Mouse (Mus musculus): ENCODE data around the gene Spats2l. TPM values are rescaled to one million over a fixed set of nuclear protein-coding genes. Genes with fewer than 3 reads are reported as not detected.

Spats2l gene
- total and polyA plus RNA-seq, 2 experiments from 2014 or later: 34.8 to 80.4 TPM

DNA sequence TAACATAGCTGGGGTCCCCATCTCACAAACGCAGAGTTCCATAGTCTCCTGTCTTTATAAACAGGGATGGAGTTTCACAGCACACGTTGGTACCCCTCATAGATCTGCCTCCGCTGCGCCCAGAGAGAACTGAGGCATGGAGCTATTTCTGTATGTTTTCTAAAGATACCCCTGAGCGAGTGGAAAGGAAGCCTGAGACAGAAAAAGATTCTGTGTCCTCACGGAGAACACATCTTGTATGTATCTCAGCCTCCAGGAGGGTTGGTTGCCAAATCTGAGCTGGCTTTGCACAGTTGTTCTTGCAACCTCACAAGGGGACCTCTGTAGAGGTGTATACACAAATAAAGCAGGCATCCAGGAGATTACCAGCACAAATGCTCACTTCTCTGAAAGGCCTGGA, 105.0 kb downstream of the Spats2l start:
- H3K4me3 ChIP-seq (ENCODE audit: low read depth, low read length): no peak overlapping the region
- no peaks in the 10 kb centered on the region for H3K27me3 ChIP-seq (ENCODE audit: insufficient read depth, low read length)
- no peak overlapping the region for H3K27ac ChIP-seq (ENCODE audit: low read depth, low read length)
- no peak for ATAC-seq (ENCODE audit: low FRiP score)
- H3K4me2 ChIP-seq (ENCODE audit: low read depth, low read length, poor library complexity, severe bottlenecking): no peak overlapping the region
- TF ChIP-seq CTCF (IDR thresholded peaks at IDR 0.05): no peak
- no peaks in the 10 kb centered on the region for H3K9me3 ChIP-seq (ENCODE audit: low read length)
- WGBS: 86% methylated on average over 6 of the region's 6 CpGs
- no peak for DNase-seq (ENCODE audit: low spot score)
- 0 out of 2 replicates have a peak, but pooled peaks cover 4% of the 10 kb centered on the region for H3K4me1 ChIP-seq (ENCODE audit: insufficient read depth, low read length)
- H3K36me3 ChIP-seq (ENCODE audit: insufficient read depth, low read length): no peaks in the 10 kb centered on the region
- H3K9ac ChIP-seq (replicated peaks; ENCODE audit: low read length, poor library complexity, severe bottlenecking): no peak overlapping the region

DNA sequence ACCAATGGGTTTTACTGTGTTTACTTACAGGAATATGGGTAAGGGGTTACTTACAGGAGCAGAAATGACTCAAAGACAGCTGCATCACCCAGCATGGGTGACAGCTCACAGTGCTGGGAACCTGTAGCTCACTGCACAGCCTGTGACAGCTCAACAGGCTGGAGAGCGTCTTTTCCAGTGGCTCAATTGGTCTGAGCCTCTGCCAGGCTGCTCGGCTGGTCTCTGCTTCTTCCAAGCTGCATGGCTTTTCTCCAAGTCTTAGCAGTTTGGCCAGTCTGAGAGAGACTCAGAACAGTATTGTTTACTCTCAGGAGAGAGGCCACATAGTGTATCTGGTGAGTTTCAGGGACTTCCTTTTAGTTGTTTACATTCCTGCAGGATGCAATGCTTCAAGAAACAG, 110.9 kb downstream of the Spats2l start:
- 63% methylated on average over 2 of the region's 2 CpGs for WGBS

DNA sequence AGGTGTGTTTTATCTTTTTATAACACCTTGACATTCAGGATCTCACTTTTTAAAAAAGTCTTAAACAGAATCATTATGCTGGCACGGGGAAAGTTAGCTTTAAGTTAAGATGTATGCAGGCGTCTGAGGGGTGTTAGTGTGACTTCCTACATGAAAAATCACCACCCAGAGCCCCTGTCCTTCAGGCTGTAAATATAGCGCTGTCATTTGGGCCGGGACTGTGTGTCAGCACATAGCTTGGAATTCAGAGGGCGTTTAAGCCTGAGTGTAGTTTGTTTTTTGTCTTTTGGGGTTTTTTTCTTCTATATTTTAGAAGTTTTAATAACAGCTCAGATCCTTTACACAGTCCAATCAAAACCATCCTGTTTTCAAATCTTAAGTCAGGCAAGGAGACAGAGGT, 115.8 kb downstream of the Spats2l start:
- no peak for TF ChIP-seq CTCF (IDR thresholded peaks at IDR 0.05)
- Histone ChIP-seq H3K27me3 (ENCODE audit: insufficient read depth, low read length) (no peaks in the 10 kb centered on the region), H3K36me3 (ENCODE audit: insufficient read depth, low read length) (peaks cover 14% of the 10 kb centered on the region), H3K9me3 (ENCODE audit: low read length) (no peaks in the 10 kb centered on the region), H3K4me3 (ENCODE audit: low read depth, low read length) (no peak overlapping the region), H3K4me1 (ENCODE audit: insufficient read depth, low read length) (no peaks in the 10 kb centered on the region), H3K27ac (ENCODE audit: low read depth, low read length) (no peak overlapping the region), H3K9ac (replicated peaks; ENCODE audit: low read length, poor library complexity, severe bottlenecking) (no peak overlapping the region), H3K4me2 (ENCODE audit: low read depth, low read length, poor library complexity, severe bottlenecking) (no peak overlapping the region)
- WGBS: 50% methylated on average over 5 of the region's 5 CpGs
- DNase-seq (ENCODE audit: low spot score): no peak
- ATAC-seq (ENCODE audit: low FRiP score): no peak

More for the DNA sequence above, 110.9 kb downstream of the Spats2l start:
- peak; percentile 62 for DNase-seq (ENCODE audit: low spot score)
- 0 out of 2 replicates have a peak, but pooled peaks have one; percentile 10 for ATAC-seq (ENCODE audit: low FRiP score)
- no peak for TF ChIP-seq CTCF (IDR thresholded peaks at IDR 0.05)
- Histone ChIP-seq H3K27ac (ENCODE audit: low read depth, low read length) (no peak overlapping the region), H3K36me3 (ENCODE audit: insufficient read depth, low read length) (peaks cover 14% of the 10 kb centered on the region), H3K9me3 (ENCODE audit: low read length) (no peaks in the 10 kb centered on the region), H3K4me3 (ENCODE audit: low read depth, low read length) (no peak overlapping the region), H3K4me2 (ENCODE audit: low read depth, low read length, poor library complexity, severe bottlenecking) (no peak overlapping the region), H3K27me3 (ENCODE audit: insufficient read depth, low read length) (no peaks in the 10 kb centered on the region), H3K4me1 (ENCODE audit: insufficient read depth, low read length) (no peaks in the 10 kb centered on the region), H3K9ac (replicated peaks; ENCODE audit: low read length, poor library complexity, severe bottlenecking) (no peak overlapping the region)

DNA sequence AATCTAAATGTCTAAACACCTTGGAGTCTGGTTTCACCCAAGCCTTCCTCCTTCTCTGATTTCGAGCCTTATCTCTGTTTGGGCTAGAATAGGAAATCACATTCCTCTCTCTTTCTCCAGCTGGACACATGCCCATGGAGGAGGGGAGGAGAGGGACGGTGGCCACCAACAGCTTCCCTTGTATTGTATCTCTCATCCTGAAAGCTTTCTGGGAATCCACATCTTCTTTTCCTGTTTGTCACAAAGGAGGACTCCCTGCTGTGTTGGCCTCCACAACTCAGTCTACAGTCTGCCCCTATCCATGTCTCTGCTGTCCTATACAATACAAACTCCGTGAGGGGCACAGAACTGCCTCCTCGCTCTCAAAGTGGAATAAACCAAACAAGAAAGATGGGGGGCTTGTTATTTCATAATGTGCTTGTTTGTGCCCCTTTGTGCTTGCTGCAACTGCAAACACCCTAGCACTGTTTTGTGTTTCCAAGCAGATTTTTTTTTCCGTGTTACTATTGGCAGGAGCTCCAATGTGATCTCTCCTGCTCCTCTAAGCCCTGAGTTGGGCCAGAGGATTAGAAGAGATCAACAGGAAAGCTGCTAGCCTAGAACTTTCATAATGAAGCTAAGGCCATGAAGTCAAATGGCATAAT, 116.4 kb downstream of the Spats2l start:
- no peaks in the 10 kb centered on the region for H3K4me1 ChIP-seq (ENCODE audit: insufficient read depth, low read length)
- peak; percentile 41 for DNase-seq (ENCODE audit: low spot score)
- no peak overlapping the region for H3K4me2 ChIP-seq (ENCODE audit: low read depth, low read length, poor library complexity, severe bottlenecking)
- H3K27ac ChIP-seq (ENCODE audit: low read depth, low read length): peak overlapping the region; percentile 18; the same call in 1 of the 2 replicates
- no peak overlapping the region for H3K4me3 ChIP-seq (ENCODE audit: low read depth, low read length)
- WGBS: 21% methylated on average over 5 of the region's 5 CpGs
- H3K27me3 ChIP-seq (ENCODE audit: insufficient read depth, low read length): no peaks in the 10 kb centered on the region
- no peaks in the 10 kb centered on the region for H3K9me3 ChIP-seq (ENCODE audit: low read length)
- no peak for TF ChIP-seq CTCF (IDR thresholded peaks at IDR 0.05)
- H3K36me3 ChIP-seq (ENCODE audit: insufficient read depth, low read length): peaks cover 14% of the 10 kb centered on the region
- no peak for ATAC-seq (ENCODE audit: low FRiP score)
- H3K9ac ChIP-seq (replicated peaks; ENCODE audit: low read length, poor library complexity, severe bottlenecking): no peak overlapping the region

- no peak for TF ChIP-seq CTCF (IDR thresholded peaks at IDR 0.05)
- WGBS: 64% methylated on average over 8 of the region's 8 CpGs
- Histone ChIP-seq H3K9ac (replicated peaks; ENCODE audit: low read length, poor library complexity, severe bottlenecking) (no peak overlapping the region), H3K9me3 (ENCODE audit: low read length) (no peaks in the 10 kb centered on the region), H3K4me3 (ENCODE audit: low read depth, low read length) (no peak overlapping the region), H3K36me3 (ENCODE audit: insufficient read depth, low read length) (peaks cover 11% of the 10 kb centered on the region), H3K27ac (ENCODE audit: low read depth, low read length) (peak overlapping the region; percentile 18; the same call in 1 of the 2 replicates), H3K4me2 (ENCODE audit: low read depth, low read length, poor library complexity, severe bottlenecking) (no peak overlapping the region), H3K27me3 (ENCODE audit: insufficient read depth, low read length) (no peaks in the 10 kb centered on the region), H3K4me1 (ENCODE audit: insufficient read depth, low read length) (no peaks in the 10 kb centered on the region)
- ATAC-seq (ENCODE audit: low FRiP score) (no peak), DNase-seq (ENCODE audit: low spot score) (no peak)
Observed at GRCm38 (mm10) chr1:57890903-57891267, 116.9 kb downstream of the Spats2l start.

DNA sequence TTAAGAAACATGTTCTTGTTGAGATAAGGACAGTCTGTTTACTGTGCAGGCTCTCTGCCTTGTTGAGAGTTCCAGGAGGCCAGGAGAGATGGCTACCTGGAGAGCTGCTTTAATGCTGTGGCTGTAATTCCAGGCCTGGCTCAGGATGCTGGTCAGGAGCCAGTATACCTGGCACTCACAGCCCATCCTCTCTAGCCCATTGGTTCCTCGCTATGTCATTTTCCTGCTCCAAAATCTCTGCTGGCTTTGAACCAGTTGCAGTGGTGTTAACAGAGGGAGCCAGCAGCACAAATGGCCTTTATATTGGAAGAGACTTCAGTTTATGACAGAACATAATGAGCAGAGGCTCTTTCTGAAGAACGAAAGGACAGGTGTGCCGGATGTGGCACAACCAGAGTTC, 127.5 kb downstream of the Spats2l start:
- ATAC-seq (ENCODE audit: low FRiP score): no peak
- H3K9me3 ChIP-seq (ENCODE audit: low read length): no peaks in the 10 kb centered on the region

More for the DNA sequence above, 127.5 kb downstream of the Spats2l start:
- Histone ChIP-seq H3K4me2 (ENCODE audit: low read depth, low read length, poor library complexity, severe bottlenecking) (no peak overlapping the region), H3K4me3 (ENCODE audit: low read depth, low read length) (no peak overlapping the region), H3K9ac (replicated peaks; ENCODE audit: low read length, poor library complexity, severe bottlenecking) (no peak overlapping the region), H3K27ac (ENCODE audit: low read depth, low read length) (no peak overlapping the region), H3K36me3 (ENCODE audit: insufficient read depth, low read length) (peaks cover 13% of the 10 kb centered on the region; the same call in 1 of the 2 replicates), H3K4me1 (ENCODE audit: insufficient read depth, low read length) (no peaks in the 10 kb centered on the region), H3K27me3 (ENCODE audit: insufficient read depth, low read length) (no peaks in the 10 kb centered on the region)
- 85% methylated on average over 3 of the region's 3 CpGs for WGBS
- DNase-seq (ENCODE audit: low spot score): no peak
- no peak for TF ChIP-seq CTCF (IDR thresholded peaks at IDR 0.05)
